8 mouse cellular contexts compared by ENCODE assay signal in the genomic region with DNA sequence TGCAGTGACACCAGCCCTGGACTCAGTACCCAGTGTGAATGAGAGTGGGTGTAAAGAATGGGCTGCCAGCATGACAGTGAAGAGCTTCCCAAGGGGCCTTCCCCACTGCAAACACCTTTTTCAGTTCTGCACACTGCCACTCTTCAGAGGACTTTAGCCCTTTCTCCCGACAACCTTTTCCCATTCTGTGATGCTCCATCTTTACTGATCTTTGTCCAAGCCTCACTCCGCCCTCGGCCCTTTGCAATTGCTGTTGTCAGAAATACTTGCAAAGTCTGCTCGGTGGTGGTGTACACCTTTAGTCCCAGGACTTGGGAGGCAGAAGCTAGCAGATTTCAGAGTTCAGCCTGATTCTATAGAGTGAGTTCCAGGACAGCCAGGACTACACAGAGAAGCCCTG. TPM values are rescaled to one million over a fixed set of nuclear protein-coding genes. Genes with fewer than 3 reads are reported as not detected.
DNase-seq lines count a peak whose midpoint lies in the region; ATAC-seq and TF ChIP-seq lines count a peak whose summit lies in the region.

No protein-coding gene starts in this region.

- no peaks in the 10 kb centered on the region for H3K4me1 ChIP-seq in embryonic fibroblast, embryonic 13.5 days (ENCODE audit: control insufficient read depth, insufficient read depth, low read length)

- H3K27ac ChIP-seq in embryonic fibroblast, embryonic 13.5 days (ENCODE audit: insufficient read depth, low read length) = no peak overlapping the region

- H3K36me3 ChIP-seq in myocyte (ENCODE audit: control insufficient read depth, insufficient read depth) = no peaks in the 10 kb centered on the region

- no peak for TF ChIP-seq CTCF in embryonic fibroblast, embryonic 13.5 days (IDR thresholded peaks at IDR 0.05; ENCODE audit: borderline replicate concordance, insufficient read depth, low read length)

- no peak for TF ChIP-seq POLR2A in embryonic fibroblast, embryonic 13.5 days (IDR thresholded peaks at IDR 0.05; ENCODE audit: low read depth, low read length)
- no peak for TF ChIP-seq POLR2A in myocyte (IDR thresholded peaks at IDR 0.05; ENCODE audit: insufficient read length, low read depth)

- no peaks in the 10 kb centered on the region for H3K27me3 ChIP-seq in myocyte (ENCODE audit: control insufficient read depth, insufficient read depth, insufficient read length)

- no peak overlapping the region for H3ac ChIP-seq in myocyte (ENCODE audit: control insufficient read depth, insufficient read length)

- peak; percentile 59 for DNase-seq in kidney, adult 9 months
- DNase-seq in kidney, adult 18-20 months = no peak
- peak; percentile 35 for DNase-seq in kidney, postnatal 14 days
- DNase-seq in adrenal gland, postnatal 25 days = no peak
- DNase-seq in right cerebral cortex, postnatal 14 days = no peak

- peak overlapping the region; percentile 74 for H3K4me3 ChIP-seq in embryonic fibroblast, embryonic 13.5 days (ENCODE audit: insufficient read depth, low read length)
- H3K4me3 ChIP-seq in myocyte = peak overlapping the region; percentile 85

- no peak for ATAC-seq in granulocyte monocyte progenitor cell, adult 5-6 weeks (replicated peaks; ENCODE audit: poor library complexity, severe bottlenecking)

- H3K4me2 ChIP-seq in myocyte (ENCODE audit: low read depth) = peak overlapping the region; percentile 87

- H3K79me2 ChIP-seq in myocyte (ENCODE audit: control insufficient read depth, insufficient read depth) = peaks cover 33% of the 10 kb centered on the region

TF ChIP-seq in myocyte, 11 proteins besides CTCF, POLR2A, EP300 and RAD21:
- TF ChIP-seq MAX (IDR thresholded peaks at IDR 0.05; ENCODE audit: low read depth) (no peak), CEBPB (IDR thresholded peaks at IDR 0.05; ENCODE audit: insufficient read depth, poor library complexity, severe bottlenecking) (no peak), TCF3 (IDR thresholded peaks at IDR 0.05; ENCODE audit: insufficient read length, low read depth) (no peak), SRF (IDR thresholded peaks at IDR 0.05; ENCODE audit: control insufficient read depth, insufficient read length, low read depth) (no peak)

RNA-seq across cellular contexts. Expression of a gene that starts 1.3 kb away (rescaled TPM):
- 74.4 and 81.1 TPM in 2 replicates for polyA plus RNA-seq in embryonic fibroblast, embryonic 13.5 days (2011; ENCODE audit: insufficient read length, low read depth, missing spikeins)
- 165 TPM for polyA plus RNA-seq in myocyte (2012; fragmentation: generic; extraction: Trizol)
- total RNA-seq in adrenal gland, postnatal 25 days (2021) = 148 and 150 TPM in 2 replicates
- total RNA-seq in granulocyte monocyte progenitor cell, adult 5-6 weeks (2014; fragmentation: Nextera tagmentation) = 60.7 and 74.3 TPM in 2 replicates
- total RNA-seq in granulocyte monocyte progenitor cell, adult 5-6 weeks (2017) = 102 and 122 TPM in 2 replicates

RNA-seq across cellular contexts. Expression of a gene that starts 2.0 kb away (rescaled TPM):
- 38.5 and 50.4 TPM in 2 replicates for polyA plus RNA-seq in embryonic fibroblast, embryonic 13.5 days (2011; ENCODE audit: insufficient read length, low read depth, missing spikeins)
- 44.9 TPM for polyA plus RNA-seq in myocyte (2012; fragmentation: generic; extraction: Trizol)
- 74.3 and 87.0 TPM in 2 replicates for total RNA-seq in adrenal gland, postnatal 25 days (2021)
- total RNA-seq in granulocyte monocyte progenitor cell, adult 5-6 weeks (2014; fragmentation: Nextera tagmentation) = 64.7 and 67.9 TPM in 2 replicates
- total RNA-seq in granulocyte monocyte progenitor cell, adult 5-6 weeks (2017) = 37.9 and 39.6 TPM in 2 replicates

RNA-seq across cellular contexts. Expression of a gene that starts 3.5 kb away (rescaled TPM):
- polyA plus RNA-seq in embryonic fibroblast, embryonic 13.5 days (2011; ENCODE audit: insufficient read length, low read depth, missing spikeins) = not detected in 2 replicates
- 0.13 TPM for polyA plus RNA-seq in myocyte (2012; fragmentation: generic; extraction: Trizol)
- total RNA-seq in adrenal gland, postnatal 25 days (2021) = not detected in 2 replicates
- total RNA-seq in granulocyte monocyte progenitor cell, adult 5-6 weeks (2014; fragmentation: Nextera tagmentation) = 1.0 and 1.2 TPM in 2 replicates
- total RNA-seq in granulocyte monocyte progenitor cell, adult 5-6 weeks (2017) = not detected in 2 replicates

RNA-seq across cellular contexts. Expression of a gene that starts 19.4 kb away (rescaled TPM):
- polyA plus RNA-seq in embryonic fibroblast, embryonic 13.5 days (2011; ENCODE audit: insufficient read length, low read depth, missing spikeins) = 25.7 and 33.6 TPM in 2 replicates
- polyA plus RNA-seq in myocyte (2012; fragmentation: generic; extraction: Trizol) = 8.1 TPM
- 3.3 and 3.5 TPM in 2 replicates for total RNA-seq in adrenal gland, postnatal 25 days (2021)
- total RNA-seq in granulocyte monocyte progenitor cell, adult 5-6 weeks (2014; fragmentation: Nextera tagmentation) = 3.8 and 5.1 TPM in 2 replicates
- total RNA-seq in granulocyte monocyte progenitor cell, adult 5-6 weeks (2017) = 1.7 and 2.5 TPM in 2 replicates

RNA-seq across cellular contexts. Expression of a gene that starts 24.1 kb away (rescaled TPM):
- 218 and 298 TPM in 2 replicates for polyA plus RNA-seq in embryonic fibroblast, embryonic 13.5 days (2011; ENCODE audit: insufficient read length, low read depth, missing spikeins)
- 294 TPM for polyA plus RNA-seq in myocyte (2012; fragmentation: generic; extraction: Trizol)
- total RNA-seq in adrenal gland, postnatal 25 days (2021) = 199 and 214 TPM in 2 replicates
- total RNA-seq in granulocyte monocyte progenitor cell, adult 5-6 weeks (2014; fragmentation: Nextera tagmentation) = 401 and 434 TPM in 2 replicates
- 225 and 243 TPM in 2 replicates for total RNA-seq in granulocyte monocyte progenitor cell, adult 5-6 weeks (2017)

Comparison
In these comparisons a context has a peak if more than half of its experiments do, and no peak if none do; other contexts are left out.
1. DNase-seq: peak in kidney, adult 9 months (single experiment) and kidney, postnatal 14 days (single experiment); none in kidney, adult 18-20 months (single experiment), adrenal gland, postnatal 25 days (single experiment) and right cerebral cortex, postnatal 14 days (single experiment).